Mouse (Mus musculus) heart, adult 11 months (tissue): Measurements from ENCODE around the gene Tbxas1.
A peak's percentile ranks its signal among the peaks of the same experiment; 100 is the strongest.

ENCODE experiments used
- DNase-seq: peaks from one replicate; pipeline ENCODE4 v3.0.0; 2022

Tbxas1 gene

GRCm38 (mm10) chr6:39005267-39005944 lies 130.2 kb downstream of the Tbxas1 start:
- DNase-seq: peak; percentile 80

GRCm38 (mm10) chr6:39005945-39006572 lies 130.9 kb downstream of the Tbxas1 start:
- no peak for DNase-seq

DNA sequence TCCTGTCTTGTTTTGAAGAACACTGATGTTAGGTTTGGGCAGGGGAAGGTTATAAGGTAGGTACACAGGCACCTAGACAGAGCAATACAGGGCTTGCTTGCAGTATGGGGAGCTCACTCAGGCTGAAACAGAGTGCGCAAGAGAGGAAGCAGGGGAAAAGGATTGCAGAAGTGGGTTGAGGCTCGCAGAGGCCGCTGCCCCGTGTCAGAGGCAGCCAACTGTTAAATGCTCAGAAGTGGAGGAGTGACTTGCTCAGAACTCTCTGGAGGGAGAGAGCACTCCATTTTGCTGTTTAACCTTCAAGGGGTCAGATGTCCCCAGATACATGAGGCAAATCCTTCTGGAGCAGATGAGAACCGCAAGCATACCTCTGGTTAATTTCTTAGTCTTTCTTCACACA lies 132.0 kb downstream of the Tbxas1 start:
- peak; percentile 90 for DNase-seq

DNA sequence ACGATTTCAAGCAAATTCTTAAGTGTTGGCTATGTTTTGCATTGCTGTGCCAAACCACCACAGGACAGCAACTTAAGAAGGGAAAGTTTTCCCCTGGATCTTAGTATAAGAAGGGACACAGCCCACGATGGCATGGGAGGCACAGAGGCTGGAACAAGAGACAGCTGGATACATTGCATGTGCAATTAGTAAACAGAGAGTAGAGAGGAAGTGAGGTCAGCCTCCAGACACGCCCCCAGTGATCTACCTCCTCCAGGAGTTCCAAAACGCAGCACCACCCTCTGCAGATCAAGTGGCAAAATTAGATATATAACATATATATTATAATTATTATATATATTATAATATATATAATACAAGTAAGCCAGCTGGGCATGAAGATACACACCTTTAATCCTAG lies 132.9 kb downstream of the Tbxas1 start:
- no peak for DNase-seq

DNA sequence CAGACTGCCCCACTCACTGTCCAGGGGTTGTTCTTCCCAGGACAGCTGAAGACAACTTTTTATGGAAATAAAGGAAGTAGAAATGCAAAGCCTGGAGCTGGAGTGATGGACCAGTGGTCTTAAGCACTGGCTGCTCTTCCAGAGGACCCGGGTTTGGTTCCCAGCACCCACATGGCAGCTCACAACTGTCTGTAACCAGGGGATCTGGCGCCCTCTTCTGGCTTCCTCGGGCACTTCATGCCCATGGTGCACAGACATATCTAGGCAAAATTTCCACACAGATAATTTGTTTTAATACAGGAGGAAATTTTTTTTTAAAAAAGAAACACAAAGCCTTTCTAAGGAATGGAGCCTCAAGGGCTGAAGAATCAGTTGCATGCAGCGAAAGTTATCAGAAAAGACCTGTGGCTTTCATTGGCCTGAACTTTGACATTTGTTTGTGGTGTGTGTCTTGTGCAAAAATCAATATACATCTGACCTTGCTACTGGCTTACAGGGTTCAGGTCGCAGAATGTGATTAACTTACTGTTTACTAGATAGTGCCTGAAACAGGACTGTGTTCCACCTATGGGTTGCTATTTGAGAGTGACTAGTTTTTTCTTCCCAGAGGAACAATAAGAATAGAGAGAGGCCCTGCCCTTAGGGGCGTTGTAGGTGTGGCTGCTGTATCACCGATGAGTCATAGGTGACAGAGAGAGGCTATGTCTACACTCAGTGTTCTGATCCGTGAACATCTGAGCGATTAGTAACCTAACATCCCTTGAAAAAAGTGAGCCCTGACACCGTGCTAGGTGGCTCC lies 138.0 kb downstream of the Tbxas1 start:
- no peak for DNase-seq

GRCm38 (mm10) chr6:39017942-39018341 lies 142.7 kb downstream of the Tbxas1 start:
- no peak for DNase-seq

DNA sequence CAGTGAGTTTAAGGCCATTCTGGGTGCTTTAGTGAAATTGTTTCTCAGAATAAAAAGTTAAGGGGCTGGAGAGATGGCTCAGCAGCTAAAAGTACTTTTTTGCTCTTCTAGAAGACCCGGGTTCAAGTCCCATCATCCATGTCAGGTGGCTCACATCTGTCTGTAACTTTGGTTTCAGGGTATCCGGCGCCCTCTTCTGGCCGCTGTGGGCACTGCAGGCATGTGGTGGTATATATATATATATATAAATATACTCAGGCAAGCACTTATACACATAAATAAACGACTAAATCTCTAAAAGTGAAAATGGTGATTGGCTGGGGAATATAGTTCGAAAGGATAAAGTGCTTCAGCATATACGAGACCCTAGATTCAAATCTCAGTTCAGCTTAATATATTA lies 143.6 kb downstream of the Tbxas1 start:
- no peak for DNase-seq

DNA sequence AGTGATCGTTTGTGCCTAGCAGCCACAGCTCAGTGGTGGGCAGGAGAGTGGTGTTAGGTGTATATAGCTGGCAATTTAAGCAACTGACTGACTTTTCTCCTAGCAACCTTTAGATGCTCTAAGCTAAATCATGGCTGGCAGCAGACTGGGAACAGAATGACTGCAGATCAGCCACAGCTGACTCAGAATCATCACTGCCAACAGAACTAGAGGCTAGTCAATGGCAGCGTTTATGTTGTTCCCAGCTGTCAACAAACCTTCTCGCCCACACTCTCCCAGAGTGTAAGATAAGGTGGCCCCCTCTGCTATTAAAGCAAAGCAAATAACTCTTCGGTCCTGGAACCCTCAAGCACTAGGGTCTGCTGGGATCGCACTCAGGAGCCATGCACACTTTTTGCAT lies 144.0 kb downstream of the Tbxas1 start:
- DNase-seq: no peak

- no peak for DNase-seq
Measured at GRCm38 (mm10) chr6:39021909-39022308, 146.7 kb downstream of the Tbxas1 start.

- no peak for DNase-seq
Measured at GRCm38 (mm10) chr6:39022461-39023181, 147.4 kb downstream of the Tbxas1 start.

GRCm38 (mm10) chr6:39024631-39025030 lies 149.4 kb downstream of the Tbxas1 start:
- no peak for DNase-seq

- no peak for DNase-seq
Measured at GRCm38 (mm10) chr6:39025038-39025437, 149.8 kb downstream of the Tbxas1 start.

- no peak for DNase-seq
Measured at GRCm38 (mm10) chr6:39030714-39031113, 155.5 kb downstream of the Tbxas1 start.

DNA sequence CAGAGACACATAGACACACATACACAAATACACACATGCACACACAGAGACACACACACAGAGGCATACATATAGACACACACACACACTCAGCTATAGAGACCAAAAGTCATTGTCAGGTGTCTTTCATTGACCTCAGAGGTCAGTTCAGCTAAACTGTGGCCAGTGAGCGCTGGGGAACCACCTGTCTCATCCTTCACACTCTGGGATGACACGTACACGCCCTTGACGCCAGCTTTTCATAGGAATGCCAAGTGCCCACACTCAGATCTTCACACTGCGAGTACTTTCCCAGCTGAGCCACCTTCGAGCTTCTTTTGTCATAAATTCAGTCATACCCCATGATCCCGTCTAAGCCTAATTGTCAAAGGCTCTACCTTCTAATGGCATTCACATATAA lies 158.5 kb downstream of the Tbxas1 start:
- DNase-seq: no peak

DNA sequence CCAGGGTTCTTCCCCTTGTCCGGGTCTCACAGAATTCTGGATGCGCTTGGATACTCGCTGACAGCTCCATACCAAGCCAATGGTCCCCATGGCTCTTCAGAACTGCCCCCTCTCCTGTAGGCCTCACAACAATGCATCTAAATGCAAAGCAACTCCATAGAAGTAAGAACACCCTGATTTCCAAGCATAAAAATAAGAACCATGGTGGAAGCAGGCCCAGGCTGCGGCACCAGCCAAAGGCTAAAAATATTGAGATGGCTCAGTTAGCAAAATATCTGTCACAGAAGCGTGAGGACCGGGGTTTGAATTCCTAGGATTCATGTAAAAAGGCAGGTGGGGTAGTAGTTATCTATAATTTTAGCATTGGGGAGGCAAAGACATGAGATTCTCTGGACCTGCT lies 159.8 kb downstream of the Tbxas1 start:
- no peak for DNase-seq

GRCm38 (mm10) chr6:39036204-39036603 lies 161.0 kb downstream of the Tbxas1 start:
- no peak for DNase-seq

GRCm38 (mm10) chr6:39040451-39040850 lies 165.2 kb downstream of the Tbxas1 start:
- DNase-seq: no peak

DNA sequence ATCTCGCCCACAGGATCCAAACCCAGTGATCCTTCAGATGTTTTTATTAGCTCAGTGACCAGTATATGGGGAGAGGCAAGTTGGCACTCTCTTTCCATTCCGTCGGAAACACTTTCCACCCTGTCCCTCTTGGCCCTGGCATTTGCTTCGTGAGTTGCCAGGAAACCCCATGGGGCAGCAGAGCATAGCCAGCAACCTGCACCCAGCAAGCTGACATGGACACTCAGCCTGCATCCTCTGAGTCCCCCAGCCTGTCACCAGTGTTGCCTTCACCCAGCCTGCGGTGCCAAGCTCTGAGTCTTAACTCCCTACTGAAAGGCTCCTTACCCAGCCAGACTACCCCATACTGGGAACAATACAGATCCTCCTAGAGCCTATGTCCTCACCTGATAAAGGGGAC lies 173.9 kb downstream of the Tbxas1 start:
- peak; percentile 92 for DNase-seq

DNA sequence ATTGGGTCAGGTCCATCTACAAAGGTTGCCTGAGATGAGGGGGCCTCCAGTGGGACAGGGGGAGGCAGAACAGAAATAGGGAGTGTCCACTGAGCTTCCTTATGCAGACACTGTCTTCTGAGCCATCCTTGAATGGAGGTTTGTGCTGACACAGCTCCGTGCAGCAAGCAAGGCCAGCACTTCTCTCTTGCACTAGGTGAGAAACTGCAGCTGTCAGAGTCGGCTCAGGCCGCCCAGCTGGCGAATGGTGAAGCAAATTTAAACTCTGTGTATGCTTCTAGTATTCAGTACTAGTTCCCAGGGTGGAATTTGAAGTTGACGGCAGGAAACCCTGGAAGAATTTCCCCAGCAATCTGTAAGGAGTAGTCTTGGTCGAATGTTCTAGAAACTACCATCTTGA lies 175.6 kb downstream of the Tbxas1 start:
- no peak for DNase-seq

DNA sequence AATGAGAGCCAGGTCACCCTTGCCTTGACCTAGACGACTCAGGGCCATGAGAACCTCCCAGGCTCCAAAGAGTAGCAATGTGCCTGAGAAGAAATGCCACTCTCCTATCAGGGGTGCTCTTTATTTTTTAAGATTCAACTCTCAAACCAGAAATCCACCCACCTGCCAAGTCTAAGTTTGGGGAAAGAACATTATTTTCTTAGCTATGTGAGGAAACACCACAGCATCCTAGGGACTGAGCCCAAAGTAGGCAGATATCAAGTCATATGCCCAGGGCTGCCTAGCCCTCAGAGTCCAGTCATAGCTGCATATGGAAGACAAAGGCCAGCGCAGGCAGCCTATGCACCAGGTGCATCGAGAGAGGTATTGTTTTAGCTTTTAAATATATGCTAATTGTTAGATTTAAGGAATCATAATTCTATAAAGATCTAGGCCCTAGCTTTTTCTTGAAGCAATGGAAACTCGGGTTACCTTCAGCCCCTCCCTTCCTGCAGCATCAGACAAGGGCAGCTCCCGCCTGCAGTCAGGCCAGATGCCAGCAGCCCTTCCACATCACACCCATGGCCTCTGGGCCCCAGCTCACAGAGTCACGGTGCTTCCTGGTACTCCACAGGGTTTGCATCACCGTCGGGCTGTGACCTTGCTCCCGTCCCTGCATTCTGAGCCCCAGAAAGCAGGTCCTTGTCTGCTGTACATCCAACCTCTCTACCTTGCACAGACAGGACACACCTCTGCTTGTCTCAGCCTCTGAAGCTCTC lies 176.8 kb downstream of the Tbxas1 start:
- DNase-seq: no peak

DNA sequence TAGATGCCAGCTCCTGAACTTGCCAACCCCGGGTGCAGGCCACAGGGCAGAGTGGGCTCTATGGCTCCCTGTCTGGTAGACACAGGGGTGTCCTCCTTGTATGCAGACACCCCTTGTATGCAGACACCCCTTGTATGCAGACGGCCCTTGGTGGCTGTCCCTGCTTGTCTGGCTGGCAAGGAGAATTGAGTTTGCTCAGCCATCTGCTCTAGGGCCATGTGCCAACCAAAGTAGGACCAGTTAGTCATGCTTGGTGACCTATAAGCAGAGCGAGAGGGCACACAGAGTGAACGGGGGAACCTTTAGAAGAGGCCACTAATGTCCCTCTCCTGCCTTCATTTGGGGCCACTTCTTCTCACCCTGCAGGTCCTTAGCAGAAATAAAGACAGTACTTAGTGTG lies 177.4 kb downstream of the Tbxas1 start:
- DNase-seq: no peak

- no peak for DNase-seq
Measured at GRCm38 (mm10) chr6:39054206-39054864, 179.1 kb downstream of the Tbxas1 start.
